Mouse (Mus musculus) liver, adult 2 months (tissue): ENCODE measurements around the gene Otol1. TPM values are rescaled to one million over a fixed set of nuclear protein-coding genes. Genes with fewer than 3 reads are reported as not detected.

Experiments used
- DNase-seq: peaks from one replicate; pipeline ENCODE4 v3.0.0-alpha.2; 2011; ENCODE audit warnings: low read depth, low spot score; ENCODE audit errors: extremely low read depth
- H3K27ac ChIP-seq: fragments of 200-500 bp; replicated peaks from 2 replicates; pipeline ENCODE4 v1.5.1; 2012; ENCODE audit warnings: low read depth, mild to moderate bottlenecking, control low read depth, inconsistent platforms, low read length; ENCODE audit not compliant: insufficient read depth
- H3K27me3 ChIP-seq: fragments of 200-500 bp; 2 replicates; pipeline ENCODE4 v1.6.1; 2012; ENCODE audit warnings: mild to moderate bottlenecking, moderate library complexity, low read length, inconsistent platforms; ENCODE audit not compliant: control insufficient read depth, insufficient read depth
- H3K36me3 ChIP-seq: fragments of 200-500 bp; 2 replicates; pipeline ENCODE4 v1.6.1; 2012; ENCODE audit warnings: low read length, inconsistent platforms; ENCODE audit not compliant: control insufficient read depth, insufficient read depth
- H3K4me1 ChIP-seq: fragments of 200-500 bp; 2 replicates; pipeline ENCODE4 v1.6.1; 2011; ENCODE audit warnings: low read length; ENCODE audit not compliant: control insufficient read depth, insufficient read depth
- H3K4me3 ChIP-seq: fragments of 200-500 bp; 2 replicates; pipeline ENCODE4 v1.5.1; 2011; ENCODE audit warnings: low read depth, mild to moderate bottlenecking, control low read depth, low read length, moderate library complexity; ENCODE audit not compliant: insufficient read depth
- H3K79me2 ChIP-seq: fragments of 200-500 bp; 2 replicates; pipeline ENCODE4 v1.6.1; 2012; ENCODE audit warnings: inconsistent platforms, mild to moderate bottlenecking, low read length, moderate library complexity; ENCODE audit not compliant: control insufficient read depth, insufficient read depth
- H3K9ac ChIP-seq: fragments of 200-500 bp; 2 replicates; pipeline ENCODE4 v1.6.1; 2012; ENCODE audit warnings: low read depth, mild to moderate bottlenecking, control low read depth, inconsistent platforms, low read length
- CTCF ChIP-seq: fragments of 200-500 bp; IDR thresholded peaks from 2 replicates; pipeline ENCODE4 v1.5.1; 2011; ENCODE audit warnings: low read depth, low read length, control low read depth
- POLR2A ChIP-seq: fragments of 200-500 bp; IDR thresholded peaks from 2 replicates; pipeline ENCODE4 v1.6.1; 2011; ENCODE audit warnings: low read length, control low read depth; ENCODE audit not compliant: insufficient read depth; ENCODE audit errors: extremely low read depth
- WGBS: fragments of 180-500 bp; shearing (Covaris S2); methylation state at CpG from one replicate; pipeline ENCODE4 v1.1.7; 2018; 5-methylcytosine and 5-hydroxymethylcytosine counted together
- polyA plus RNA-seq: library from polyadenylated mRNA; depleted of rRNA; stranded (reverse); fragments of >200 nt; gene quantifications from 2 replicates; pipeline ENCODE4 v1.2.3, GENCODE M21; 2012; rRNA removed
- total RNA-seq: library from RNA; depleted of rRNA; stranded (reverse); fragments of >200 nt; gene quantifications from 2 replicates; pipeline ENCODE4 v1.2.3, GENCODE M21; 2014; rRNA removed

The Otol1 gene
- total and polyA plus RNA-seq, 2 experiments: not detected

- 37% methylated on average over 4 of the region's 4 CpGs for WGBS
- DNase-seq: no peak
These were observed 28.2 kb downstream of the Otol1 start for GRCm38 (mm10) chr3:70035593-70035992.

More at GRCm38 (mm10) chr3:70035593-70035992, 28.2 kb downstream of the Otol1 start:
- TF ChIP-seq CTCF (no peak), POLR2A (no peak)
- Histone ChIP-seq H3K27ac (no peak overlapping the region), H3K9ac (no peak overlapping the region), H3K79me2 (no peaks in the 10 kb centered on the region), H3K27me3 (no peaks in the 10 kb centered on the region), H3K4me3 (no peak overlapping the region), H3K4me1 (no peaks in the 10 kb centered on the region), H3K36me3 (no peaks in the 10 kb centered on the region)

Other genes starting within 250 kb of the Otol1 start
- 0.18 and 0.20 TPM in 2 replicates for gene Sptssb, start 147.7 kb upstream of the Otol1 start, total RNA-seq
- gene Sptssb, start 147.7 kb upstream of the Otol1 start, polyA plus RNA-seq: 0.64 TPM in 1 of 2 replicates, not detected in the other